Mouse (Mus musculus): ENCODE results near the gene Pcp4.

Pcp4 gene

DNA sequence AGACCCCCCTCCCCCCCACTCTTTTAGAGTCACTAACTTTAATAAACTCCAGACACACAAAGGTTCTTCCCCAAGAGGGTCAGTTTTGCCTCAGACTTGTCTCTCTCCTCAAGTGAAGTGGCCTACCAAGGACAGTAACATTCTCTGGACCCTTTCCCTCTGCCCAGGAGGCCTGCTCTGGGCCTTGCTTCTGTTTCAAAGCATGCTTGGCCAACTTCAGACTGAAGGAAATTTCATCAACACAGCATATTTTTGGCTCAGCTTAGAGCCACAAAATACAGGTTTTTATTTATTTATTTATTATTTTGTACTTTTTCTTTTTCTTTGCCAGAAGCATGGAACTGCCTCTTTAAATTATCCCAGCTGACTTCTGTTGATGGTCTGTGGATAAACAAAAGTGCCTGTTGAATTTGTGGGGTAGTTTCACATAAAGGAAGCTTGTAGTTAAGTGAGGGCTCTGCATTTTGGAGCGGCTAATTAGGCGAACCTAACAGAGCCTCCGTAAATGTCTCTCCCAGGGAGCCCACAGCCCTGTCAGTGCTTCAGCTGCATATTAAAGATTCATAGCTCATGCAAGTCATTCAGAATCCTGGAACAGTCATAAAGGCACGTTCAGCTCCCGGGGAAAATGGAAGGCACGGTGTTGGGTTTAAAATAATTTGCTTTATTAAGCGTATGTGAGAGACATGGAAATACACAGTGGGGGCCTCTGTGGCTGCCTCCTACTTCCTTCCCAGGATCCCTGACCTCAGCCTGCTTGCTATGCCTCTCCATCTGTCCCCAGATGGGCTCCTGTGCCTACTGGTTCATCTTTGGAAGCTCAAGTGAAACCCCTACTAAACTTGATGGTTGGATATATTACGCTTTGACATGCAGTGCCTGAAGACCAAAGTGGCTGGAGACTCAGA lies 96.2 kb downstream of the Pcp4 start:
- no peak for DNase-seq (ENCODE audit: low spot score in 2 of 2)

DNA sequence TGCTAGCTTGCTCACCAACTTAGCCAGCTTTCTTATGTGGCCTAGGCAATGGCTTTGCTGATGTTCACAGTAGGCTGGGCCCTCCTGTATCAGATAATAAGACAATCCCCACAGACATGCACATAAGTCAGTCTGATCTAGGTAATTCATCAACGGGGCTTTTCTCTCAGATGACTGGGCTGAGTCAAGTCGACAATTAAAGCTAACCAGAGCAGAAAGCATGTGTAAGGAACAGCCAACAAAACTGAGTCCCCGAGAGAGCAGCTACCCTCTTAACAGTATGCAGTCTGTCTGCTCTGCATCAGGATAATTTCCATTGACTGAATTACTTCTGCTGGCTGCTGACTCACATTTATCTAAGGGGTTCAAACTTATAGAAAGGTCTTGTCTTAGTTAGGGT lies 100.0 kb downstream of the Pcp4 start:
- DNase-seq (ENCODE audit: low spot score in 2 of 2), result no peak
